Mouse (Mus musculus) bone marrow macrophage, adult 2 months (primary cell): ENCODE results near the gene Pde8a.

ENCODE experiments used
- CTCF ChIP-seq: IDR thresholded peaks from 2 replicates; pipeline ENCODE4 v1.5.1; 2012; ENCODE audit warnings: low read depth, mild to moderate bottlenecking, low read length, moderate library complexity
- POLR2A ChIP-seq: IDR thresholded peaks from 2 replicates; pipeline ENCODE4 v1.6.1; 2012; ENCODE audit warnings: mild to moderate bottlenecking, low read depth, low read length, borderline replicate concordance

GRCm38 (mm10) chr7:81169351-81169750 is 44.0 kb upstream of the Pde8a start:
- TF ChIP-seq POLR2A (no peak), CTCF (no peak)
